Mouse (Mus musculus): ENCODE measurements at regions not wholly inside any gene's neighbourhood (a gene's known extent, or its start where the extent isn't known, plus 50 kb on each side); places are given as distances from the start of the nearest gene placed in this dataset.

DNA sequence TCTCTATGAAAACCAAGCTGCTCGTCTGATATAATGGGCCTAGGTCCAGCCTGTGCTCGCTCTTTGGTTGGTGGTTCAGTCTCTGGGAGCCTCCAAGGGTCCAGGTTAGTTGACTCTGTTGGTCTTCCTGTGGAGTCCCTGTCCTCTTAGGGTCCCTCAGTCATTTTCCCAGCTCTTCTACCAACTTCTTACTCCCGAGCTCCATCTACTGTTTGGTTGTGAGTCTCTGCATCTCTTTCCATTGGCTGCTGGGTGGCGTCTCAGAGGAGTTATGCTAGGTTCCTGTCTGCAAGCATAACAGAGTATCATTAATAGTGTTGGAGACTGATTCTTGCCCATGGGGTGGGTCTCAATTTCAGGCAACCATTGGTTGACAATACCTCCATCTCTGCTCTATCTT, 60.0 kb upstream of the Topaz1 start:
- ATAC-seq (ENCODE audit: low read depth) = no peak
- H3K4me3 ChIP-seq (ENCODE audit: low read depth, low read length) = no peak overlapping the region
- DNase-seq (ENCODE audit: low spot score) = peak; percentile 41
- WGBS = 29% methylated on average over 4 of the region's 4 CpGs
- no peaks in the 10 kb centered on the region for H3K27me3 ChIP-seq (replicated peaks; ENCODE audit: control insufficient read depth, insufficient read depth, low read length)
- no peaks in the 10 kb centered on the region for H3K36me3 ChIP-seq (ENCODE audit: control insufficient read depth, insufficient read depth, low read length)
- no peak overlapping the region for H3K27ac ChIP-seq (replicated peaks; ENCODE audit: low read depth, low read length)
- H3K4me1 ChIP-seq (ENCODE audit: control insufficient read depth, insufficient read depth, low read length) = no peaks in the 10 kb centered on the region
- no peak overlapping the region for H3K4me2 ChIP-seq (ENCODE audit: low read depth, low read length)
- H3K9ac ChIP-seq (ENCODE audit: low read depth, low read length) = no peak overlapping the region
- H3K9me3 ChIP-seq (ENCODE audit: control insufficient read depth, low read length) = no peaks in the 10 kb centered on the region

DNA sequence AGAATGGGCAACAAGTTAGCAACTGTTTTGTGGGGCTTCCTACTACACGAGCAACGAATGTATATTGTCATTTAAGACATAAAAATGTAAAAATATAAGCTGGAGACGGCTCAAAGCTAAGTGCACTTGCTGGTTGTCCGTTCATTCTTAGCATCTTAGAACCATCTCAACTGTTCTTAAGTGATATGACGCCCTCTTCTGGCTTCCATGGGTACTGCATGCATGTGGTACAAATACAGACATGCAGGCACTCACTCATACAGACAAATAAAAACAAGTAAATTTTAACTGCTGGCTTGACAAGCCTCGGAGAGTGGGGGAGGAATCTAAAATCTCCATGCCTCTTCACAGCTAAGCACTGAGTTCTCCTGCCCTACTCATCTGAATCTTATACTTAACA, 55.3 kb upstream of the Topaz1 start:
- Histone ChIP-seq H3K27me3 (replicated peaks; ENCODE audit: control insufficient read depth, insufficient read depth, low read length) (no peaks in the 10 kb centered on the region), H3K9me3 (ENCODE audit: control insufficient read depth, low read length) (no peaks in the 10 kb centered on the region), H3K27ac (replicated peaks; ENCODE audit: low read depth, low read length) (no peak overlapping the region), H3K36me3 (ENCODE audit: control insufficient read depth, insufficient read depth, low read length) (no peaks in the 10 kb centered on the region), H3K4me3 (ENCODE audit: low read depth, low read length) (no peak overlapping the region), H3K4me1 (ENCODE audit: control insufficient read depth, insufficient read depth, low read length) (0 out of 2 replicates have a peak, but pooled peaks cover 5% of the 10 kb centered on the region), H3K9ac (ENCODE audit: low read depth, low read length) (no peak overlapping the region), H3K4me2 (ENCODE audit: low read depth, low read length) (no peak overlapping the region)
- DNase-seq (ENCODE audit: low spot score) (no peak), ATAC-seq (ENCODE audit: low read depth) (no peak)
- WGBS = 67% methylated on average over 6 of the region's 6 CpGs

DNA sequence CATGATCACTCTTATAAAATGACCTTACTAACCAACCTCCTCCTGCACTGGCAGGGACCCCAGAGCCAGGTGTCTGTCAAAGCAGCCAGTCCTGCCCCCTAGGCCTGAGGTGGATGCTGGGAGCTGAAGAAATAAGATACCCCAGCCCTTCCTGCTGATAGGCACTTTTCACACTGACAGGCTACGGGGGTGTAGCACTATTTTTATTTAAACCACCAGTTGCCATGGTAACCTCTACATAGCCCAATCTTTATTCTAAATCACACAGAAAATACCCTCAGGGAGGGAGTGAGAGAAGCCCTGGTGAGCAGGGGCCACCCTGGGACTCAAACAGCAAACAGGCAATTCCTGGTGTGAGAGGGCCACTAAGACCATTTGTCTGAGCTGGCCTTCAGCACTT, 51.4 kb upstream of the Topaz1 start:
- Histone ChIP-seq H3K4me2 (ENCODE audit: low read depth, low read length) (no peak overlapping the region), H3K9ac (ENCODE audit: low read depth, low read length) (no peak overlapping the region), H3K9me3 (ENCODE audit: control insufficient read depth, low read length) (no peaks in the 10 kb centered on the region), H3K4me1 (ENCODE audit: control insufficient read depth, insufficient read depth, low read length) (0 out of 2 replicates have a peak, but pooled peaks cover 5% of the 10 kb centered on the region), H3K36me3 (ENCODE audit: control insufficient read depth, insufficient read depth, low read length) (no peaks in the 10 kb centered on the region), H3K27ac (replicated peaks; ENCODE audit: low read depth, low read length) (no peak overlapping the region), H3K4me3 (ENCODE audit: low read depth, low read length) (no peak overlapping the region), H3K27me3 (replicated peaks; ENCODE audit: control insufficient read depth, insufficient read depth, low read length) (no peaks in the 10 kb centered on the region)
- WGBS = 6% methylated on average over 1 of the region's 1 CpGs
- DNase-seq (ENCODE audit: low spot score) (peak; percentile 16), ATAC-seq (ENCODE audit: low read depth) (no peak)

Small RNA genes lying in the stretch of these regions (microRNA-seq; reads per million reads assigned to microRNA genes)
- 164 reads per million, percentile 56 among the genes with 10 or more reads in this experiment for gene Mir138-1 (ENCODE audit: borderline number of aligned reads)

All from embryonic facial prominence, embryonic 14.5 days (tissue).